Mouse (Mus musculus) testis, postnatal 14 days (tissue): Measurements from ENCODE around the gene Per2.
A peak's percentile ranks its signal among the peaks of the same experiment; 100 is the strongest.

Experiments used
- DNase-seq: peaks from one replicate; pipeline ENCODE4 v3.0.0; 2021; ENCODE audit warnings: low spot score

Gene Per2

DNA sequence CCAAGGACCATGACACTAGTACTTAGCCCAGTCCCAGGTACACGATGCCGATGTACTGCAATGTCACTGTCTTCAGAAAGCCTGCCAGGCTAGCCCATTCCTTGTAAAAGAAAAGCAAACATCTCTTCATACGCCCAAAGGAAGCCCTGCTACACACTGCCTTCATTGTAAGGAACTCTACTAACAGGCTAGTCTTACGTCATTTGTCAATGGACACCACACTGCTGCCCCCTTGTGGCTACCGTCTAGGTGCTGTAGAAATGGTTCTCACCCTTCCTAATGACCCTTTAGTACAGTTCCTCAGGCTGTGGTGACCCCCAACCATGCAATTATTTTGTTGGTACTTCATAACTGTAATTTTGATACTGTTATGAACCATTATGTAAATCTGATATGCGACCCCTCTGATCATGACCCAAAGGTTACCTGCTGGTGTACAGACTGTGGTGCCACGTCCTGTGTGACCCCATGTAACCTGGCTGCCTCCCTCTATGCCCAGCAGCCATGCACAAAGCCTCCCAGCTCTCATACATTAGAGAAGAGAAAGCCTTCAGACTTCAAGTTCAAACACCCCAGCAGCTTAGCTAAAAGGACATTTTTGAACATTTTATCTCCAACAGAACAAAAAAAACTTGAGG, 78.6 kb downstream of the Per2 start:
- no peak for DNase-seq

DNA sequence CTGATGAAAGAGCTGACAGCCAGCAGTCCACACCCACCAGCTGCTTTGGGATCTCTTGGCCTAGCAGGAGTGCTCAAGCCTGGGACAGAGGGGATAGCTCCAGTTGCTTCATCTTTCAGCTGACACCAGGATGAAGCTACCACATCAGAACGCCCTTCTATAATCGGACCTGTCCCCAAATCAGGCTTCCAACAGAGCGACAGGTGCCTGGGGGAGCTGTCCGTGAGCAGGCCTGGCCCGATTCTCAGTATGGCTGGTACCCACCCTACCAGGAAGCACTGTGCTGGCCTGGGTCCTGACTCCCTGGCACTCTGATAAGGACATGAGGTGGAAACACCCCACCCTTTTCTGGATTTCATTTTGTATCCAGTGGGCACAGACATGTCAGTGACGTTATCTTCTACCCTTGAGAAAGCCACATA, 85.7 kb downstream of the Per2 start:
- no peak for DNase-seq

DNA sequence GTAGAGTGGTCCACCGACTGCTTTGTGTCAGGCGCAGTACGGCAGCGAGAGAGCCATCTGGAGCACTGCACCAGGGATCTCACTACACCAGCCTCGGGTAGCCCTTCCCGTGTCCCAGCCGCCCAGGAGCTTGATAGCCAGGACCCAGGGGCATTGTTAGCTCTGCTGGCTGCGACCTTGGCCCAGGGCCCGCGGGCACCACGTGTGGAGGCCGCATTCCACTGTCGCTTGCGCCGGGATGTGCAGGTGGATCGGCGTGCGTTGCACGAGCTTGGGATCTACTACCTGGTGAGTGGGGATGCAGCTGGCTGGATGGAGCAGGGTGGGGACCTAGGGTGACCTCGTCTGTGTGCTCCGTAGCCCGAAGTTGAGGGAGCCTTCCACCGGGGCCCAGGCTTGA, 89.1 kb downstream of the Per2 start:
- no peak for DNase-seq

DNA sequence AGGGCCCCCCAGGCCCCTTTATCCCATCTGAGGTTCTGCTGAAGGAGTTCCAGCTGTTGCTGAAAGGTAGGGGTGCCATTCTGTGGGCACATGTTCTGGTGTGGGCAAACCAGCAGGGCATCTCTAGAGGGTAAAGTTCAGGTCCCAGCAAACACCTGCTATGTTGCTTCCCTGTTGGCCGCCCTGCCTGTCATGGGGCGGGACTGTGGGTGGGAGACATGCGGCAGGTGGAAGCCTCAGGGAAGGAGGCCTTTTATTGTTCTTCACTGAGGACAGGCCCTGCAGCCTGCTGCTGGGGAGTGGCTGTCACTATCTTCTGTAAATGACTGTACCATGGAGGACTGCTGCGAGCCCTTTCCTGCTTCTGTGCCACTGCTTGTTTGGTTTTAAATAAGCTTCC, 89.7 kb downstream of the Per2 start:
- no peak for DNase-seq

DNA sequence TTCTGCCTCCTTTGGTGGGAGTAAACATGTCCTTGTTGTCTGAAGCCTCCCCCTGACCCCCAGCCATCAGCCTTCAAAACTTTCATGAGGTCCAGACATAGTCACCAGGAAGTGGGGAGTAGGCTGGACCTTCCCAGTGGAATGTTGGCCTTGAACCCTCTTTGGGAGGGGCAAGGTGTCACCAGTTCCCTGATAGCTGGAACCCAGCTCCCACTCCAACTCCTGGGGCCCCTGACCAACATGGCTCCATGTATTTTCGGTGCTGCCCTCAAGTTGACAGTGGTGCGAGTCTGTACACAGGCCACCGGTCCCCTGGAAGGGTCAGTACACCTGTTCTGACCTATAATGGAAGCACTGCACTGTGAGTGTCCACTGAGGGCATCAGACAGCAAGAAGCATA, 91.8 kb downstream of the Per2 start:
- no peak for DNase-seq

DNA sequence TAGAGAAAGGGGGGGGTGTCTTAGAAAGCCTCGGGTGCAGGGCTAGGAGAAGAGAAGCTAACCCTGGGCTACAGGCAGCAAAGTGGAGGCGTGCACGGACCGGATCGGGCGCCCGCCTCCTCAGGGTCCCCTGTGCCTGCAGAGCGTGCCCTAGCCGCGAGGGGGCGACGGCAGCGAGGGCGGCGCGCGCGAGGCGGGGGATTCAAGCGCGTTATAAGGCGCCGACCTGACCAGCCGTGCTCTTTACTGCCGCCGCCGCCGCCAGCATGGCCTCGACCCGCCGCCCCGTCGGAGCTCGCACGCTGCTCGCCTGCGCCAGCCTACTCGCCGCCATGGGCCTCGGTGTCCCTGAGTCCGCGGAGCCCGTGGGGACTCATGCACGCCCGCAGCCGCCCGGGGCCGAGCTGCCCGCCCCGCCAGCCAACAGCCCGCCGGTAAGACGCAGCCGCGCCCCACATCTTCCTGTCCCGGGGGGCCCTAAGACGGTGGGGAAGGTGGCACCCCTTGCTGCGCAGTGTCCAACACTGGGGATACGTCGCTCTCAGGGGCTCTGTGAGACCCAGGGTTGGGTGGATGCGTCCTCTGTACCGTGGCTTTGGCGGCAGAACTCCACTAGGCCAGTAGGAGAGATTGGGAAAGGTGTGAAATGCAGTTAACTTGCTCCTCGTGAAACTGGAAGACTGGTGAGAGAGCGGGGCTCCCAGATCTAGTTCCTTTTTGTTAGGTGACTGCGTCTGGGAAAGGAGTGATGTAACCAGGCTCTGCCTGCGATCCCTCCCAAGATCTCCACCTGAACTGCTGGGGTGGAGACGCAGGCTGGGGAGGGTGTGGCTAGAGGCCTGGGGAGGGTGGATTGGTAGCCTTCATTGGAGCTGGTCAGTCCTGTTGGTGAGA, 92.7 kb downstream of the Per2 start, which contains the start of gene Erfe:
TSS of gene Erfe (plus strand) at position 216 of the 894 bp plus-strand sequence.
- peak; percentile 72 for DNase-seq
